Comparison of ENCODE assay signal across 7 mouse cellular contexts in the genomic region with DNA sequence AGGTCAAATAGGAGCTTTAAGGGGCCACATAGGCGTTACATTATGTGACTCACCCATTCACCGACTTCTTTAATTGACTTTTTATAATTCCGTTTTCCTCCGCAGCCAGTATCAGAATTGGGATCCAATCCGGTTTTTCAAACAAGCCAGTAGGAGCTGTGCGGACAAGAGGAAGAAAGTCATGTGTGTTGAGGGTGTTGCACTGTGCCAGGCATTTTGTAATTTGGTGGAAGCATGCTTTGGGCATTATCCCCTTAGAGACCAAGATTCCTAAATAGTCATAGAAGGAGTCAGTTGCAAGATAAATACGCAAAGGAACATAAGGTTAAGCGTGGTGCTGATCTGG. TPM values are rescaled to one million over a fixed set of nuclear protein-coding genes. Genes with fewer than 3 reads are reported as not detected.
DNase-seq lines count a peak whose midpoint lies in the region; ATAC-seq and TF ChIP-seq lines count a peak whose summit lies in the region.

No protein-coding gene starts in this region.

- H3K4me3 ChIP-seq in left cerebral cortex, adult 2 months: peak overlapping the region; percentile 100
- H3K4me3 ChIP-seq in bone marrow, adult 2 months (replicated peaks; ENCODE audit: control insufficient read depth, low read depth, low read length): peak overlapping the region; percentile 100
- peak overlapping the region; percentile 100 for H3K4me3 ChIP-seq in forebrain, embryonic 13.5 days
- H3K4me3 ChIP-seq in limb, embryonic 13.5 days: peak overlapping the region; percentile 99
- peak overlapping the region; percentile 99 for H3K4me3 ChIP-seq in midbrain, embryonic 13.5 days (replicated peaks)

- peak overlapping the region; percentile 94 for H3K4me2 ChIP-seq in forebrain, embryonic 13.5 days
- H3K4me2 ChIP-seq in limb, embryonic 13.5 days (replicated peaks): peak overlapping the region; percentile 91
- H3K4me2 ChIP-seq in midbrain, embryonic 13.5 days (replicated peaks): peak overlapping the region; percentile 96

- no peak for TF ChIP-seq CTCF in left cerebral cortex, adult 2 months (IDR thresholded peaks at IDR 0.05)
- no peak for TF ChIP-seq CTCF in bone marrow, adult 2 months (IDR thresholded peaks at IDR 0.05; ENCODE audit: control insufficient read depth, insufficient read depth, low read length)

- 1% methylated on average over 8 of the region's 8 CpGs for WGBS in bone marrow, adult 2 months
- 1% methylated on average over 8 of the region's 8 CpGs for WGBS in forebrain, embryonic 13.5 days
- WGBS in limb, embryonic 13.5 days: under 1% methylated on average over 8 of the region's 8 CpGs
- WGBS in midbrain, embryonic 13.5 days: 1% methylated on average over 8 of the region's 8 CpGs

- no peaks in the 10 kb centered on the region for H3K9me3 ChIP-seq in forebrain, embryonic 13.5 days (replicated peaks)
- H3K9me3 ChIP-seq in limb, embryonic 13.5 days: no peaks in the 10 kb centered on the region
- no peaks in the 10 kb centered on the region for H3K9me3 ChIP-seq in midbrain, embryonic 13.5 days

- DNase-seq in left cerebral cortex, adult 2 months (ENCODE audit: extremely low spot score in 1 of 2, low spot score in 2 of 2): no peak
- no peak for DNase-seq in left cerebral cortex, postnatal 14 days (ENCODE audit: low spot score in 2 of 2)
- no peak for DNase-seq in cerebellum, adult 9-11 months

- H3K36me3 ChIP-seq in forebrain, embryonic 13.5 days (ENCODE audit: poor library complexity, severe bottlenecking): no peaks in the 10 kb centered on the region
- H3K36me3 ChIP-seq in limb, embryonic 13.5 days: 0 out of 2 replicates have a peak, but pooled peaks cover 12% of the 10 kb centered on the region
- no peaks in the 10 kb centered on the region for H3K36me3 ChIP-seq in midbrain, embryonic 13.5 days

- ATAC-seq in forebrain, embryonic 13.5 days: peak; percentile 88
- ATAC-seq in limb, embryonic 13.5 days (ENCODE audit: low FRiP score, low read depth): peak; percentile 86
- peak; percentile 87 for ATAC-seq in midbrain, embryonic 13.5 days

- H3K27me3 ChIP-seq in forebrain, embryonic 13.5 days: no peaks in the 10 kb centered on the region
- H3K27me3 ChIP-seq in limb, embryonic 13.5 days: no peaks in the 10 kb centered on the region
- no peaks in the 10 kb centered on the region for H3K27me3 ChIP-seq in midbrain, embryonic 13.5 days

- intact Hi-C loops in left cerebral cortex, adult 2 months (cut with DNase I): loop anchor here (2.0 to 5.0 kb wide), 3 partner anchors 40 to 148 kb away; a partner anchor contains a TSS
- intact Hi-C loops in left cerebral cortex, postnatal 14 days (cut with DNase I): loop anchor here (5.0 kb wide), 2 partner anchors 39 to 41 kb away; a partner anchor contains a TSS

- TF ChIP-seq POLR2A in bone marrow, adult 2 months (IDR thresholded peaks at IDR 0.05; ENCODE audit: borderline replicate concordance, control insufficient read depth, low read depth, low read length): no peak

- peak overlapping the region; percentile 96 for H3K9ac ChIP-seq in forebrain, embryonic 13.5 days
- H3K9ac ChIP-seq in limb, embryonic 13.5 days: peak overlapping the region; percentile 57; the same call in 1 of the 2 replicates
- peak overlapping the region; percentile 57 for H3K9ac ChIP-seq in midbrain, embryonic 13.5 days (replicated peaks)

- no peaks in the 10 kb centered on the region; the same call in 1 of the 2 replicates for H3K4me1 ChIP-seq in bone marrow, adult 2 months (ENCODE audit: control insufficient read depth, insufficient read depth, low read length)
- peaks cover 21% of the 10 kb centered on the region for H3K4me1 ChIP-seq in forebrain, embryonic 13.5 days
- H3K4me1 ChIP-seq in limb, embryonic 13.5 days: peaks cover 16% of the 10 kb centered on the region
- peaks cover 14% of the 10 kb centered on the region for H3K4me1 ChIP-seq in midbrain, embryonic 13.5 days (replicated peaks)

- H3K27ac ChIP-seq in left cerebral cortex, adult 2 months: peak overlapping the region; percentile 99
- H3K27ac ChIP-seq in bone marrow, adult 2 months (ENCODE audit: control insufficient read depth, insufficient read depth, low read depth, low read length, poor library complexity): no peak overlapping the region; the same call in 1 of the 2 replicates
- H3K27ac ChIP-seq in forebrain, embryonic 13.5 days: peak overlapping the region; percentile 87
- peak overlapping the region; percentile 94 for H3K27ac ChIP-seq in limb, embryonic 13.5 days
- H3K27ac ChIP-seq in midbrain, embryonic 13.5 days: peak overlapping the region; percentile 93

RNA-seq across cellular contexts. Expression of a gene that starts 0.6 kb away (rescaled TPM):
- total RNA-seq in left cerebral cortex, adult 2 months (2021): 100 to 1,000 TPM; 302 to 340 TPM
- 100 to 1,000 TPM; 372 to 384 TPM for total RNA-seq in left cerebral cortex, postnatal 14 days (2021)
- 242 and 287 TPM in 2 replicates for polyA plus RNA-seq in bone marrow, adult 2 months (2011; ENCODE audit: insufficient read depth, insufficient read length, low replicate concordance, missing spikeins)
- polyA plus RNA-seq in forebrain, embryonic 13.5 days (2015; fragmentation: Nextera tagmentation; extraction: Ambion mirVana): 777 and 836 TPM in 2 replicates
- polyA plus RNA-seq in limb, embryonic 13.5 days (2015; fragmentation: Nextera tagmentation; extraction: Ambion mirVana): 613 and 626 TPM in 2 replicates
- 725 and 775 TPM in 2 replicates for polyA plus RNA-seq in midbrain, embryonic 13.5 days (2015; fragmentation: Nextera tagmentation; extraction: Ambion mirVana)

RNA-seq across cellular contexts. Expression of a gene that starts 40.0 kb away (rescaled TPM):
- 10 to 100 TPM; 81.5 to 97.4 TPM for total RNA-seq in left cerebral cortex, adult 2 months (2021)
- total RNA-seq in left cerebral cortex, postnatal 14 days (2021): 10 to 100 TPM; 44.2 to 54.4 TPM
- polyA plus RNA-seq in bone marrow, adult 2 months (2011; ENCODE audit: insufficient read depth, insufficient read length, low replicate concordance, missing spikeins): 23.2 and 39.1 TPM in 2 replicates
- 22.7 and 23.3 TPM in 2 replicates for polyA plus RNA-seq in forebrain, embryonic 13.5 days (2015; fragmentation: Nextera tagmentation; extraction: Ambion mirVana)
- 18.0 and 20.3 TPM in 2 replicates for polyA plus RNA-seq in limb, embryonic 13.5 days (2015; fragmentation: Nextera tagmentation; extraction: Ambion mirVana)
- 21.4 and 24.7 TPM in 2 replicates for polyA plus RNA-seq in midbrain, embryonic 13.5 days (2015; fragmentation: Nextera tagmentation; extraction: Ambion mirVana)

RNA-seq across cellular contexts. Expression of a gene that starts 44.3 kb away (rescaled TPM):
- 10 to 100 TPM; 66.4 to 68.0 TPM for total RNA-seq in left cerebral cortex, adult 2 months (2021)
- 10 to 100 TPM; 77.6 to 79.8 TPM for total RNA-seq in left cerebral cortex, postnatal 14 days (2021)
- 11.1 and 18.8 TPM in 2 replicates for polyA plus RNA-seq in bone marrow, adult 2 months (2011; ENCODE audit: insufficient read depth, insufficient read length, low replicate concordance, missing spikeins)
- 31.9 and 32.0 TPM in 2 replicates for polyA plus RNA-seq in forebrain, embryonic 13.5 days (2015; fragmentation: Nextera tagmentation; extraction: Ambion mirVana)
- 27.0 and 27.3 TPM in 2 replicates for polyA plus RNA-seq in limb, embryonic 13.5 days (2015; fragmentation: Nextera tagmentation; extraction: Ambion mirVana)
- polyA plus RNA-seq in midbrain, embryonic 13.5 days (2015; fragmentation: Nextera tagmentation; extraction: Ambion mirVana): 36.9 and 39.5 TPM in 2 replicates

RNA-seq across cellular contexts. Expression of a gene that starts 59.1 kb away (rescaled TPM):
- not detected for total RNA-seq in left cerebral cortex, adult 2 months (2021)
- total RNA-seq in left cerebral cortex, postnatal 14 days (2021): not detected
- 5.4 and 7.0 TPM in 2 replicates for polyA plus RNA-seq in bone marrow, adult 2 months (2011; ENCODE audit: insufficient read depth, insufficient read length, low replicate concordance, missing spikeins)
- not detected in 2 replicates for polyA plus RNA-seq in forebrain, embryonic 13.5 days (2015; fragmentation: Nextera tagmentation; extraction: Ambion mirVana)
- polyA plus RNA-seq in limb, embryonic 13.5 days (2015; fragmentation: Nextera tagmentation; extraction: Ambion mirVana): 0.50 and 0.61 TPM in 2 replicates
- not detected in 2 replicates for polyA plus RNA-seq in midbrain, embryonic 13.5 days (2015; fragmentation: Nextera tagmentation; extraction: Ambion mirVana)
